ENCODE assay signal across 16 mouse cellular contexts in the genomic region with DNA sequence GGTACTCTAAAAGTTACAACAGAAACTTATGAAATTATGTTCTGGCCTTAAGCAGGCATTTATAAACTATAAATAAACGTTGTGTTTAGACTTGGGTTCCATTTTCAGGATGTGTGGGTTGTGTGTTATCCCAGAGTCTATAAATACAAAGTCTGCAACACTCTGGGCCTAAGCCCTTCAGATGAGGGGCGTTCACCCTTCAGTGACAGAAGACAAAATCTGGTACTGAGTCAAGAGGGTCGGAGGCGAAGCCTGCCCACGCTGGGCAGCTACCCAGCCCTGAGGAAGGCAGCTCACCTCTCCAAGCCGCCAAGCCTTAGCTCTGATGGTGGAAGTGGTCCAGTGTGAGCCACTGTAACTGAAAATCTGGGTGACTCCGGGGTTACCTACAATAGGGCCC.
"Had no signal": no experiment of that assay in that cellular context is flagged by ENCODE, and none has a peak within 500 bp of the region (broad histone marks: within the 10 kb centered on the region; RNA-seq: fewer than 3 reads in every experiment).

No protein-coding gene starts in this region.

- H3K27ac ChIP-seq: midbrain, embryonic 10.5 days; midbrain, embryonic 12.5 days; neural tube, embryonic 13.5 days; neural tube, embryonic 15.5 days; stomach, embryonic 15.5 days; stomach, postnatal 0 days had no signal

- ATAC-seq: midbrain, embryonic 16.5 days had no signal

- DNase-seq: lung, adult 18-20 months; lung, embryonic 14.5 days; lung, postnatal 10 days; lung, postnatal 4 days; midbrain, embryonic 14.5 days; thymus, adult 18-20 months; thymus, postnatal 14 days; thymus, postnatal 36 days had no signal

- H3K4me3 ChIP-seq: midbrain, embryonic 10.5 days; midbrain, embryonic 12.5 days; myocyte; neural tube, embryonic 13.5 days; neural tube, embryonic 15.5 days; stomach, embryonic 15.5 days had no signal
